Mouse (Mus musculus) intestine, embryonic 16.5 days (tissue): ENCODE measurements around the gene Gstt3. TPM values are rescaled to one million over a fixed set of nuclear protein-coding genes. Genes with fewer than 3 reads are reported as not detected.

ENCODE experiments used
- ATAC-seq: fragments of 200-750 bp; cut with Nextera tagmentation; 2 replicates; pipeline ENCODE4 v1.8.0; 2017; ENCODE audit warnings: moderate TSS enrichment, moderate library complexity
- H3K27ac ChIP-seq: fragments of 300-500 bp; sonication (generic); 2 replicates; pipeline ENCODE4 v1.5.1; 2014; ENCODE audit warnings: mild to moderate bottlenecking, low read length
- H3K27me3 ChIP-seq: fragments of 300-500 bp; sonication (generic); replicated peaks from 2 replicates; pipeline ENCODE4 v1.6.1; 2014; ENCODE audit warnings: low read length, control low read depth, mixed read lengths; ENCODE audit not compliant: control insufficient read depth, insufficient read depth
- H3K36me3 ChIP-seq: fragments of 300-500 bp; sonication (generic); 2 replicates; pipeline ENCODE4 v1.6.1; 2014; ENCODE audit warnings: low read length, control low read depth; ENCODE audit not compliant: control insufficient read depth, insufficient read depth
- H3K4me1 ChIP-seq: fragments of 300-500 bp; sonication (generic); 2 replicates; pipeline ENCODE4 v1.6.1; 2014; ENCODE audit warnings: low read length, control low read depth, mixed read lengths; ENCODE audit not compliant: control insufficient read depth, insufficient read depth
- H3K4me2 ChIP-seq: fragments of 300-500 bp; sonication (generic); 2 replicates; pipeline ENCODE4 v1.6.1; 2014; ENCODE audit warnings: low read depth, low read length, control low read depth
- H3K4me3 ChIP-seq: fragments of 300-500 bp; sonication (generic); 2 replicates; pipeline ENCODE4 v1.5.1; 2014; ENCODE audit warnings: mild to moderate bottlenecking, low read length
- H3K9ac ChIP-seq: fragments of 300-500 bp; sonication (generic); 2 replicates; pipeline ENCODE4 v1.6.1; 2014; ENCODE audit warnings: low read depth, low read length
- H3K9me3 ChIP-seq: fragments of 300-500 bp; sonication (generic); 2 replicates; pipeline ENCODE4 v1.6.1; 2016; ENCODE audit warnings: low read length, control low read depth; ENCODE audit not compliant: control insufficient read depth
- WGBS: fragments of 180-500 bp; shearing (Covaris S2); extraction: QIAGEN DNeasy Blood & Tissue Kit; methylation state at CpG from one replicate; pipeline ENCODE4 v1.1.7; 2014; 5-methylcytosine and 5-hydroxymethylcytosine counted together
- polyA plus RNA-seq: library from polyadenylated mRNA; unstranded; fragments of >200 nt; fragmentation: Nextera tagmentation; extraction: Ambion mirVana; gene quantifications from 2 replicates; pipeline ENCODE4 v1.2.1, GENCODE M21; 2015

Gene Gstt3
- polyA plus RNA-seq, 1 experiment from 2014 or later: 49.1 TPM

DNA sequence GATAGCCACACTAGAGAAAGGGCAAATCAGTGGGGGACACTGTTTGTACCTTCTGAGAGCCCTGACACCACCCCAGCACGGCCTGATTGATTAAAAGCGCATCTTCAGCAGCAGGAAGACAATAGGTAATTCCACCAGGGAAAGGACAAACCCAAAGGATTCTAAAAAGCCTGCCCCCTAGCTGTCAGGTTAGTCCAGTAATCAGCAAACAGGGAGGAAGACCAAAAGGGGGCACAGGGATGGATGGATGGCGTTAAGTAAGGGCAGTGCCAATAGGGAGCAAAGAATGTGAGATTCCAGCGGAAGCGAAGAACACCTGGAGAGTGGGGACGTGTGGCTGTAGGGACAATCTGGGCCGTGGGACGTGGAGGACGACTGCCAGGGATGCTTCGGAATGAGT, 37.4 kb upstream of the Gstt3 start:
- 65% methylated on average over 10 of the region's 10 CpGs for WGBS
- H3K4me2 ChIP-seq: no peak overlapping the region
- no peaks in the 10 kb centered on the region for H3K36me3 ChIP-seq
- ATAC-seq: no peak
- H3K9ac ChIP-seq: no peak overlapping the region
- no peaks in the 10 kb centered on the region for H3K9me3 ChIP-seq
- no peak overlapping the region for H3K27ac ChIP-seq
- H3K4me3 ChIP-seq: no peak overlapping the region
- no peaks in the 10 kb centered on the region for H3K4me1 ChIP-seq
- H3K27me3 ChIP-seq: no peaks in the 10 kb centered on the region

DNA sequence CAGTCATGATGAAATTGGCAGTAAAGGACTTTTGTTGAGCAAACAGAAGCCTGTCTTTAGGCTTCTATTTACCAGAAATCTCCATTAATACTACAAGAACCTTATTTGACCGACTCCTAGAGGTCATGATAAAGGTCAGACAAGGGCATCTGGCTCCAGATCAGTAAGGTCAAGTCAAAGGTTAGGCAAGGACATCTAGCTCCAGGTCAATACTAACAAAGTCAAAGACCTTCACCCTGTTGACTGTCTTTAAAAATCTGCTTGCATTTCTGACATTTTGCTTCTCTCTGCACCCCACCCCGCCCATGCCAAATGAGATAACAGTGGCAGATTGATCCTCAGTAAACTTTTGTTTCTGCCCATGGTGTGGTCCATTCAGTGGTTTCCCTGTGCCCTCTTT, 23.0 kb upstream of the Gstt3 start:
- no peak for ATAC-seq
- H3K4me2 ChIP-seq: no peak overlapping the region
- no peaks in the 10 kb centered on the region for H3K27me3 ChIP-seq
- H3K27ac ChIP-seq: no peak overlapping the region
- no peaks in the 10 kb centered on the region for H3K9me3 ChIP-seq
- no peaks in the 10 kb centered on the region for H3K4me1 ChIP-seq
- no peak overlapping the region for H3K9ac ChIP-seq
- no peak overlapping the region for H3K4me3 ChIP-seq
- WGBS: 68% methylated on average over 2 of the region's 2 CpGs
- H3K36me3 ChIP-seq: no peaks in the 10 kb centered on the region

- WGBS: 1% methylated on average over 18 of the region's 18 CpGs
- H3K36me3 ChIP-seq: no peaks in the 10 kb centered on the region
- peak; percentile 55 for ATAC-seq
- no peaks in the 10 kb centered on the region for H3K9me3 ChIP-seq
- H3K4me2 ChIP-seq: peak within 1 kb of the TSS; percentile 87
- H3K27ac ChIP-seq: no peak within 1 kb of the TSS
- H3K4me1 ChIP-seq: peaks cover 14% of the 10 kb centered on the region
- no peaks in the 10 kb centered on the region for H3K27me3 ChIP-seq
- H3K4me3 ChIP-seq: peak within 1 kb of the TSS; percentile 53
- peak within 1 kb of the TSS; percentile 67 for H3K9ac ChIP-seq
Observed at GRCm38 (mm10) chr10:75798176-75798696, 17.0 kb upstream of the Gstt3 start, which contains the start of gene Gstt1. TSS of gene Gstt1 (minus strand) at chr10:75798584.

- no peaks in the 10 kb centered on the region for H3K36me3 ChIP-seq
- peak overlapping the region; percentile 67 for H3K9ac ChIP-seq
- peak overlapping the region; percentile 53 for H3K4me3 ChIP-seq
- H3K9me3 ChIP-seq: no peaks in the 10 kb centered on the region
- H3K4me2 ChIP-seq: peak overlapping the region; percentile 87
- H3K27me3 ChIP-seq: no peaks in the 10 kb centered on the region
- WGBS: 2% methylated on average over 12 of the region's 12 CpGs
- H3K4me1 ChIP-seq: peaks cover 14% of the 10 kb centered on the region
- H3K27ac ChIP-seq: no peak overlapping the region
- peak; percentile 70 for ATAC-seq
Observed at GRCm38 (mm10) chr10:75797619-75798175, 16.5 kb upstream of the Gstt3 start.

- H3K9ac ChIP-seq: peak overlapping the region; percentile 67; the same call in 1 of the 2 replicates
- ATAC-seq: no peak
- H3K4me2 ChIP-seq: peak overlapping the region; percentile 87
- peaks cover 14% of the 10 kb centered on the region for H3K4me1 ChIP-seq
- no peaks in the 10 kb centered on the region for H3K9me3 ChIP-seq
- WGBS: 49% methylated on average over 11 of the region's 11 CpGs
- H3K36me3 ChIP-seq: no peaks in the 10 kb centered on the region
- H3K27me3 ChIP-seq: no peaks in the 10 kb centered on the region
- H3K27ac ChIP-seq: no peak overlapping the region
- H3K4me3 ChIP-seq: peak overlapping the region; percentile 53
Observed at GRCm38 (mm10) chr10:75796731-75797516, 15.7 kb upstream of the Gstt3 start.

DNA sequence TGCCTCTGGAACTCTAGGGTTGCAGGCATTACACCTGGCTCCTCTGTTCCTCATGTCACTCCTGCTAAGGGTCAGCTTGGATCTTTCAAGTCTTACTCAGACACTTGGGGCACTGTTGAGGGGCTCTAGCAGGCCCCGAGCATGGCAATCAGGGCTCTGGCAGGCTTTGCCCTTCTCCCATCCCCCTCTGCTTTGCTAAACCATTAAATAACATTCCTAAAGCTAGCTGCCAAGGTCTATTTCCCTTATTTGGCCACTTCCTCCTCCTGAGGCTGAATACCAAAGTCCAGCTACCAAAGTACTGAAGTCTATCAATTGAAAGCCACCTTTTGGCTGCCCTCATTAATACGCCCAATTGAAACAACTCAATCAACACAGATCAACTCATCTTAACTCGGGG, 13.7 kb upstream of the Gstt3 start:
- 0 out of 2 replicates have a peak overlapping the region, but pooled peaks have one; percentile 32 for H3K9ac ChIP-seq
- no peak overlapping the region for H3K4me3 ChIP-seq
- H3K36me3 ChIP-seq: no peaks in the 10 kb centered on the region
- H3K27ac ChIP-seq: peak overlapping the region; percentile 35
- WGBS: 29% methylated on average over 3 of the region's 3 CpGs
- ATAC-seq: peak; percentile 49
- H3K9me3 ChIP-seq: no peaks in the 10 kb centered on the region
- H3K27me3 ChIP-seq: no peaks in the 10 kb centered on the region
- peaks cover 18% of the 10 kb centered on the region for H3K4me1 ChIP-seq
- 0 out of 2 replicates have a peak overlapping the region, but pooled peaks have one; percentile 10 for H3K4me2 ChIP-seq

DNA sequence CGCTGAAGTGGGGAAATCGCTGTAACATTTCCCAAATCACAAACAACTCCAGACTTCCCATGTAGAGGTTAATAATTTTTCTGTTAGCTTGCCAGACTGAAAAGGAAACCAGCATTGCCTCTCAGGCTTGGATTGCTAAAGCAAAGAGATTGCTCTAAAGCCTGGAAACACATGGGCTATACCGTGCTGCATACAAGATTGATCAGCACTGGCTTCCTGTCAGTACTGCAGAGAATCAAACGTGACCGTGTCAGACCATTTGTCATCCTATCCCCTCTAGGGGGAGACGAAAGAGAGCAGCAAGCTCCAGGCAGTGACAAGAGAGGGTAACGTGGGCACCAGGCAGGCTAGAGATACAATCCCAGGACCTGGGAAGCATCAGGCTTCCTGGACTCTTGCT, 9.6 kb upstream of the Gstt3 start:
- no peaks in the 10 kb centered on the region for H3K27me3 ChIP-seq
- no peak for ATAC-seq
- no peak overlapping the region for H3K4me3 ChIP-seq
- no peak overlapping the region for H3K4me2 ChIP-seq
- no peaks in the 10 kb centered on the region for H3K36me3 ChIP-seq
- peak overlapping the region; percentile 26 for H3K27ac ChIP-seq
- peaks cover 16% of the 10 kb centered on the region for H3K4me1 ChIP-seq
- 19% methylated on average over 7 of the region's 7 CpGs for WGBS
- H3K9me3 ChIP-seq: no peaks in the 10 kb centered on the region
- no peak overlapping the region for H3K9ac ChIP-seq

GRCm38 (mm10) chr10:75789841-75790240, 8.6 kb upstream of the Gstt3 start:
- Histone ChIP-seq H3K9me3 (no peaks in the 10 kb centered on the region), H3K4me3 (no peak overlapping the region), H3K36me3 (no peaks in the 10 kb centered on the region), H3K4me1 (peaks cover 10% of the 10 kb centered on the region), H3K27me3 (no peaks in the 10 kb centered on the region), H3K27ac (peak overlapping the region; percentile 33; the same call in 1 of the 2 replicates), H3K4me2 (no peak overlapping the region), H3K9ac (no peak overlapping the region)
- WGBS: 54% methylated on average over 5 of the region's 5 CpGs
- ATAC-seq: peak; percentile 91

GRCm38 (mm10) chr10:75789081-75789735, 8.0 kb upstream of the Gstt3 start:
- peak; percentile 52; the same call in 1 of the 2 replicates for ATAC-seq
- Histone ChIP-seq H3K4me2 (no peak overlapping the region), H3K4me1 (peaks cover 5% of the 10 kb centered on the region; the same call in 1 of the 2 replicates), H3K9me3 (no peaks in the 10 kb centered on the region), H3K27me3 (no peaks in the 10 kb centered on the region), H3K36me3 (no peaks in the 10 kb centered on the region), H3K4me3 (no peak overlapping the region), H3K27ac (no peak overlapping the region), H3K9ac (no peak overlapping the region)
- 78% methylated on average over 6 of the region's 6 CpGs for whole genome bisulfite sequencing
